Mouse (Mus musculus): ENCODE data around the gene Lins1. TPM values are rescaled to one million over a fixed set of nuclear protein-coding genes. Genes with fewer than 3 reads are reported as not detected.

Gene Lins1
- polyA plus RNA-seq, 1 experiment from 2014 or later, result 4.5 TPM

GRCm38 (mm10) chr7:66655471-66655870 lies 34.2 kb upstream of the Lins1 start:
- no peak for TF ChIP-seq CTCF (IDR thresholded peaks at IDR 0.05; ENCODE audit: low read depth)
- H3K9ac ChIP-seq (ENCODE audit: low read depth, low read length), result no peak overlapping the region
- H3K27me3 ChIP-seq (replicated peaks; ENCODE audit: control insufficient read depth, insufficient read depth, low read length), result no peaks in the 10 kb centered on the region
- H3K9me3 ChIP-seq (ENCODE audit: control insufficient read depth), result no peaks in the 10 kb centered on the region
- peaks cover 29% of the 10 kb centered on the region for H3K36me3 ChIP-seq (ENCODE audit: control insufficient read depth, insufficient read depth)
- peaks cover 10% of the 10 kb centered on the region; the same call in 1 of the 2 replicates for H3K4me1 ChIP-seq (replicated peaks; ENCODE audit: control insufficient read depth, insufficient read depth, low read length)
- WGBS, result 85% methylated on average over 9 of the region's 9 CpGs
- no peak overlapping the region for H3K4me2 ChIP-seq (replicated peaks; ENCODE audit: low read depth)
- no peak for ATAC-seq
- no peak overlapping the region for H3K4me3 ChIP-seq (ENCODE audit: low read depth, low read length)
- H3K27ac ChIP-seq (ENCODE audit: low read depth, low read length), result no peak overlapping the region

DNA sequence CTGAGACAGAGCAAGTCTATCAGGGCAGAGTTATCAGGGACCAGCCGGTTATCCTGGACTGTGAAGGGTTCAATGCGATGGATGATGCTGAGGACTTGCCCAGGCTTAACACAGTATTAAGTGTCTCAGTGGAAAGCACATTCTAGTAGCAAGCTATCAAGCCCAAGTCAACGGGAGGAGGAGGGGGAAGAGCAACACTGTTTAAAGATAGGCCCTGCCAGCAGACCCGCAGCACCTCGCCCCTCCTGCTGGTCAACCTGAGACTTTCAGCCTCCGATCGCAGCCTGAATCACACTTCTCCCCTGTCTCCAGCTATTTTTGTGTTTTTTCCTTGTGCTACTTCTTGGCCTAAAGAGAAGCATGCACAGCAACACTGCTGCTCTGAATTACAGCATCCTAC lies 29.4 kb upstream of the Lins1 start:
- Histone ChIP-seq H3K27ac (ENCODE audit: low read depth, low read length) (no peak overlapping the region), H3K36me3 (ENCODE audit: control insufficient read depth, insufficient read depth) (peaks cover 18% of the 10 kb centered on the region), H3K4me3 (ENCODE audit: low read depth, low read length) (no peak overlapping the region), H3K9ac (ENCODE audit: low read depth, low read length) (no peak overlapping the region), H3K9me3 (ENCODE audit: control insufficient read depth) (no peaks in the 10 kb centered on the region), H3K4me2 (replicated peaks; ENCODE audit: low read depth) (no peak overlapping the region), H3K27me3 (replicated peaks; ENCODE audit: control insufficient read depth, insufficient read depth, low read length) (no peaks in the 10 kb centered on the region), H3K4me1 (replicated peaks; ENCODE audit: control insufficient read depth, insufficient read depth, low read length) (no peaks in the 10 kb centered on the region)
- WGBS, result 74% methylated on average over 7 of the region's 7 CpGs
- TF ChIP-seq CTCF (IDR thresholded peaks at IDR 0.05; ENCODE audit: low read depth), result peak; percentile 60
- ATAC-seq, result no peak

- no peak overlapping the region for H3K27ac ChIP-seq (ENCODE audit: low read depth, low read length)
- H3K9ac ChIP-seq (ENCODE audit: low read depth, low read length), result no peak overlapping the region
- WGBS, result 86% methylated on average over 8 of the region's 8 CpGs
- TF ChIP-seq CTCF (IDR thresholded peaks at IDR 0.05; ENCODE audit: low read depth), result no peak
- peaks cover 18% of the 10 kb centered on the region for H3K36me3 ChIP-seq (ENCODE audit: control insufficient read depth, insufficient read depth)
- no peak overlapping the region for H3K4me3 ChIP-seq (ENCODE audit: low read depth, low read length)
- H3K4me2 ChIP-seq (replicated peaks; ENCODE audit: low read depth), result no peak overlapping the region
- no peaks in the 10 kb centered on the region for H3K9me3 ChIP-seq (ENCODE audit: control insufficient read depth)
- ATAC-seq, result no peak
- H3K4me1 ChIP-seq (replicated peaks; ENCODE audit: control insufficient read depth, insufficient read depth, low read length), result no peaks in the 10 kb centered on the region
- no peaks in the 10 kb centered on the region for H3K27me3 ChIP-seq (replicated peaks; ENCODE audit: control insufficient read depth, insufficient read depth, low read length)
These were observed 28.7 kb upstream of the Lins1 start for GRCm38 (mm10) chr7:66660972-66661371.

DNA sequence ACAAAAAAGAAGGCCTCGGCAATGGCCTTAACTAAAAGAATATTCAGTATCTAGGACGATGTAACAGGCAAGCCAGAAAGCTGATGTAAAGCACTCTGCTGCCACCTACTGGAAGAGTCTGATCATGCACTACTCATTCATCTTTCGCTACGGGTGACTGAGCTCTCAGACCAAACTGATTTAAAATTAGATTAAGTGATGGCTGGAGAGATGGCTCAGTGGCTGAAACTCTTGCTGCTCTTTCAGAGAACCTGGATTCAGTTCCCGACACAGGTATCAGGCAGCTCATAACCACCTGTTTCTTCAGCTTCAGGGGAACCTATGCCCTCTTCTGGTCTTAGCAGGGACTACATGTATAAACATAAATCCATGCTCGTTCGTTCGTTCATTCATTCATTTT lies 28.1 kb upstream of the Lins1 start:
- H3K27ac ChIP-seq (ENCODE audit: low read depth, low read length), result no peak overlapping the region
- H3K9me3 ChIP-seq (ENCODE audit: control insufficient read depth), result no peaks in the 10 kb centered on the region
- 14% methylated on average over 8 of the region's 8 CpGs for WGBS
- H3K4me1 ChIP-seq (replicated peaks; ENCODE audit: control insufficient read depth, insufficient read depth, low read length), result no peaks in the 10 kb centered on the region
- H3K9ac ChIP-seq (ENCODE audit: low read depth, low read length), result no peak overlapping the region
- H3K4me2 ChIP-seq (replicated peaks; ENCODE audit: low read depth), result peak overlapping the region; percentile 59
- H3K27me3 ChIP-seq (replicated peaks; ENCODE audit: control insufficient read depth, insufficient read depth, low read length), result no peaks in the 10 kb centered on the region
- TF ChIP-seq CTCF (IDR thresholded peaks at IDR 0.05; ENCODE audit: low read depth), result peak; percentile 96
- peak overlapping the region; percentile 31 for H3K4me3 ChIP-seq (ENCODE audit: low read depth, low read length)
- peak; percentile 41; the same call in 1 of the 2 replicates for ATAC-seq
- H3K36me3 ChIP-seq (ENCODE audit: control insufficient read depth, insufficient read depth), result peaks cover 18% of the 10 kb centered on the region

DNA sequence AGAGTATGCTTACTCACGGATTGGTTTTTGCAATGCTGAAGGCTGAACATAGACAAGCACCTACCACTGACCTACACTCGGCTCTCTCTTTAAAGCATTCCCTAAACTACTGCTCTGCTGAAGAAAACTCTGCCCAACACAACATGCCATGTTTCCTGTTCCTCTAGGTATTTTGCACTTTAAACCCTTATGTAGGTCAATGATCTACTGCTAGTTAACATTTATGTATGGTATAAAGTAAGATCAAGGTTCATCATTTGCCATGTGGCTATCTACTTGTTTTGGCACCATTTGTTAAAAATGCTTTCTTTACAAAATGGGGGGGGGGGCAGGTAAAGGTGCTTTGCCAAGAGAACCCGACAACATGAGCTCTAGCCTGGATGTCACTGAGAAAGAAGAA lies 26.1 kb upstream of the Lins1 start:
- Histone ChIP-seq H3K4me2 (replicated peaks; ENCODE audit: low read depth) (peak overlapping the region; percentile 46; the same call in 1 of the 2 replicates), H3K27me3 (replicated peaks; ENCODE audit: control insufficient read depth, insufficient read depth, low read length) (no peaks in the 10 kb centered on the region), H3K9me3 (ENCODE audit: control insufficient read depth) (no peaks in the 10 kb centered on the region), H3K4me3 (ENCODE audit: low read depth, low read length) (no peak overlapping the region), H3K36me3 (ENCODE audit: control insufficient read depth, insufficient read depth) (peaks cover 17% of the 10 kb centered on the region), H3K9ac (ENCODE audit: low read depth, low read length) (no peak overlapping the region), H3K27ac (ENCODE audit: low read depth, low read length) (peak overlapping the region; percentile 78), H3K4me1 (replicated peaks; ENCODE audit: control insufficient read depth, insufficient read depth, low read length) (no peaks in the 10 kb centered on the region)
- WGBS, result 75% methylated on average over 3 of the region's 3 CpGs
- ATAC-seq, result peak; percentile 78
- TF ChIP-seq CTCF (IDR thresholded peaks at IDR 0.05; ENCODE audit: low read depth), result no peak

DNA sequence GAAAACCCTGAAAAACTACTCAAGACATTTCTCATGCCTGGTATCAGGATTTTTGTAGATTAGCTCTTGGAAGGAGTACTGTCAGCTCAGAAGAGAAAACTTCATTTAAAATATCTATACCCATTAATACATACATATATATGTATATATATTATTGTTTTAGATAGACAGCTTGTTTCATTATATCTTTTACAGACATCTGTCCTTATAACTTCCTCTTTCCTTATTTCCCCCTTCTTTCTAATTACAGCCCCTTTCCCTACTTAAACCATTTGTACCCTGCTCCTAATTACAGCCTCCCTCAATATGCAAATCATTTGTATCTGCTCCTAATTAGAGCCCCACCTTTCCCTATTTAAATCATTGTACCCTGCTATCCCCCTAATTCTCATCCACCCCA lies 22.6 kb upstream of the Lins1 start:
- Histone ChIP-seq H3K9ac (ENCODE audit: low read depth, low read length) (no peak overlapping the region), H3K27me3 (replicated peaks; ENCODE audit: control insufficient read depth, insufficient read depth, low read length) (no peaks in the 10 kb centered on the region), H3K9me3 (ENCODE audit: control insufficient read depth) (no peaks in the 10 kb centered on the region), H3K4me3 (ENCODE audit: low read depth, low read length) (no peak overlapping the region), H3K27ac (ENCODE audit: low read depth, low read length) (no peak overlapping the region), H3K36me3 (ENCODE audit: control insufficient read depth, insufficient read depth) (peaks cover 12% of the 10 kb centered on the region), H3K4me2 (replicated peaks; ENCODE audit: low read depth) (no peak overlapping the region), H3K4me1 (replicated peaks; ENCODE audit: control insufficient read depth, insufficient read depth, low read length) (no peaks in the 10 kb centered on the region)
- TF ChIP-seq CTCF (IDR thresholded peaks at IDR 0.05; ENCODE audit: low read depth), result no peak
- no peak for ATAC-seq

- no peak overlapping the region for H3K4me3 ChIP-seq (ENCODE audit: low read depth, low read length)
- no peaks in the 10 kb centered on the region for H3K9me3 ChIP-seq (ENCODE audit: control insufficient read depth)
- no peak for ATAC-seq
- peaks cover 78% of the 10 kb centered on the region for H3K36me3 ChIP-seq (ENCODE audit: control insufficient read depth, insufficient read depth)
- no peaks in the 10 kb centered on the region for H3K4me1 ChIP-seq (replicated peaks; ENCODE audit: control insufficient read depth, insufficient read depth, low read length)
- WGBS, result 90% methylated on average over 2 of the region's 2 CpGs
- H3K4me2 ChIP-seq (replicated peaks; ENCODE audit: low read depth), result no peak overlapping the region
- TF ChIP-seq CTCF (IDR thresholded peaks at IDR 0.05; ENCODE audit: low read depth), result no peak
- H3K27ac ChIP-seq (ENCODE audit: low read depth, low read length), result no peak overlapping the region
- no peaks in the 10 kb centered on the region for H3K27me3 ChIP-seq (replicated peaks; ENCODE audit: control insufficient read depth, insufficient read depth, low read length)
- no peak overlapping the region for H3K9ac ChIP-seq (ENCODE audit: low read depth, low read length)
These were observed 13.9 kb upstream of the Lins1 start for GRCm38 (mm10) chr7:66675800-66676199.
